Mouse (Mus musculus) midbrain, postnatal 0 days (tissue): ENCODE measurements at regions not wholly inside any gene's neighbourhood (a gene's known extent, or its start where the extent isn't known, plus 50 kb on each side); places are given as distances from the start of the nearest gene placed in this dataset.
"Not testable (repeated sequence)": the region's sequence is repeated elsewhere in the genome, so short reads cannot be mapped to it uniquely, and the experiment has no call there.

ENCODE experiments used
- ATAC-seq: fragments of 200-750 bp; cut with Nextera tagmentation; 2 replicates; pipeline ENCODE4 v1.8.0; 2017; ENCODE audit warnings: moderate number of reproducible peaks, mild to moderate bottlenecking, moderate TSS enrichment, moderate library complexity; ENCODE audit not compliant: low FRiP score
- DNase-seq: peaks from one replicate; pipeline ENCODE4 v3.0.0-alpha.2; 2015; ENCODE audit warnings: low spot score
- H3K27ac ChIP-seq: fragments of 300-500 bp; sonication (generic); 2 replicates; pipeline ENCODE4 v1.5.1; 2014; ENCODE audit warnings: low read depth, mild to moderate bottlenecking, low read length, mixed read lengths
- H3K27me3 ChIP-seq: fragments of 300-500 bp; sonication (generic); 2 replicates; pipeline ENCODE4 v1.6.1; 2014; ENCODE audit warnings: low read length, control low read depth, mixed read lengths; ENCODE audit not compliant: insufficient read depth
- H3K36me3 ChIP-seq: fragments of 300-500 bp; sonication (generic); 2 replicates; pipeline ENCODE4 v1.6.1; 2014; ENCODE audit warnings: low read length, control low read depth, mixed read lengths; ENCODE audit not compliant: insufficient read depth
- H3K4me1 ChIP-seq: fragments of 300-500 bp; sonication (generic); 2 replicates; pipeline ENCODE4 v1.6.1; 2014; ENCODE audit warnings: mild to moderate bottlenecking, control low read depth, antibody characterized with exemption, low read length, mixed read lengths; ENCODE audit not compliant: insufficient read depth
- H3K4me2 ChIP-seq: fragments of 300-500 bp; sonication (generic); 2 replicates; pipeline ENCODE4 v1.6.1; 2014; ENCODE audit warnings: low read depth, mild to moderate bottlenecking, low read length, mixed read lengths; ENCODE audit not compliant: poor library complexity, severe bottlenecking
- H3K4me3 ChIP-seq: fragments of 300-500 bp; sonication (generic); 2 replicates; pipeline ENCODE4 v1.5.1; 2014; ENCODE audit warnings: low read depth, mild to moderate bottlenecking, low read length, moderate library complexity
- H3K9ac ChIP-seq: fragments of 300-500 bp; sonication (generic); replicated peaks from 2 replicates; pipeline ENCODE4 v1.6.1; 2014; ENCODE audit warnings: mild to moderate bottlenecking, low read length, moderate library complexity, mixed read lengths; ENCODE audit not compliant: poor library complexity, severe bottlenecking
- H3K9me3 ChIP-seq: fragments of 300-500 bp; sonication (generic); 2 replicates; pipeline ENCODE4 v1.6.1; 2016; ENCODE audit warnings: low read length, control low read depth
- CTCF ChIP-seq: IDR thresholded peaks from 2 replicates; pipeline ENCODE4 v1.5.1; 2016; ENCODE audit warnings: antibody characterized with exemption, mild to moderate bottlenecking
- WGBS: fragments of 180-500 bp; shearing (Covaris S2); extraction: QIAGEN DNeasy Blood & Tissue Kit; methylation state at CpG from one replicate; pipeline ENCODE4 v1.1.7; 2014; 5-methylcytosine and 5-hydroxymethylcytosine counted together

DNA sequence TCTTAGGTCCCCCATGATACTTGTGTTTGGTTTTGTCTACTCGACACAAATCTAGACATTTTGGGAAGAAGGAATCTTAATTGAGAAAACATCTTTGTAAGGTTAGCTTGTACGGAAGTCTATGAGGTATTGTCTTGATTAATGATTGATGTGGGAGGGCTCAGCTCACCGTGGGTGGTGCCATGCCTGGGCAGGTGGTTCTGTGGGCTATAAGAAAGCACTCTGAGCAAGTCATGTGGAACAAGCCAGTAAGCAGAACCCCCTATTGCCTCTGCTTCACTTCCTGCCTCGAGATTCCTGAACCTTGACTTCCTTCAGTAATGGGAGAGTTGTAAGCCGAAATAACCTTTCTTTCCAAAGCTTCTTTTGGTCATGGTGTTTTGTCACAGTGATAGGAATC is 174.6 kb upstream of the Mpdz start:
- no peaks in the 10 kb centered on the region for H3K27me3 ChIP-seq
- TF ChIP-seq CTCF, result no peak
- DNase-seq (no peak), ATAC-seq (no peak)
- H3K9me3 ChIP-seq, result no peaks in the 10 kb centered on the region
- no peak overlapping the region for H3K9ac ChIP-seq
- H3K4me3 ChIP-seq, result no peak overlapping the region
- no peak overlapping the region for H3K27ac ChIP-seq
- no peak overlapping the region for H3K4me2 ChIP-seq
- WGBS, result 49% methylated on average over 5 of the region's 5 CpGs
- H3K4me1 ChIP-seq, result no peaks in the 10 kb centered on the region
- no peaks in the 10 kb centered on the region for H3K36me3 ChIP-seq

DNA sequence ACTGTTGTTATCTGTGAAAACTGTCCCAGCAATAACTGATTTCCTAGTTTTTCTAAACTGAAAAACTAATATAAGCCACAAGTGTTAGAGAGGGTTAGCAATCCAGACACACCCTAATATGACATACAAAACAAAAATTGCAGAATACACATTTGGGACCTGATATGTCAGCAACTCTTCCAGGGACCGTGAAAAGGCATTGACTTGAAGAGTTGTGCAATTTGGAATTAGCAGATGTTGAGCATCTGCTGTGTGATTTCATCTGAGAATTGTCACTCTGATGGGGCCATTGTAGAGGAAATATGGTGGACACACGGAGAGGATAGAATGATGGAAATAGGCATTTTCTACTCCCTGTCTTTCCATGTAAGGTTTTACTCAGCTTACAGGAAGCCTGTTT is 168.6 kb upstream of the Mpdz start:
- 90% methylated on average over 2 of the region's 2 CpGs for WGBS
- Histone ChIP-seq H3K36me3 (no peaks in the 10 kb centered on the region), H3K4me1 (no peaks in the 10 kb centered on the region), H3K9ac (no peak overlapping the region), H3K4me3 (no peak overlapping the region), H3K27me3 (no peaks in the 10 kb centered on the region), H3K4me2 (no peak overlapping the region), H3K27ac (no peak overlapping the region), H3K9me3 (no peaks in the 10 kb centered on the region)
- no peak for DNase-seq
- no peak for ATAC-seq
- TF ChIP-seq CTCF, result no peak

DNA sequence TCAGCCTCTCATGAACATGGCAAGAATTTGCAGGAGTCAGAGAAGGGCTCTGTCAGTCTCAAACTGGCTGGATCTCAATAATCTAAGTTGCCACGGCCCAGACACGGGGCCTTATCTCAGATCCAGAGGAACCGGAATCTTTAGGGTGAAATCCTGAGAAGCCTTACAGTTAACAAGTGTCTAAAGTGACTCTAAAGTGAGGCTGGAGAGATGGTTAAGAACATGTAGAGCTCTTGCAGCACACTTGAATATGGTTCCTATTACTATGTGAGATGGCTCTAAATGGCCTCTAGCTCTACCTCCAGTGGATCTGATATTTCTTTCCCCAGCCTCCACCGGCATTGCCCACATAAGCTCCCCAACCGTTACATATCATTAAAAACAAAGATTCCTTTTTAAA is 157.8 kb upstream of the Mpdz start:
- Histone ChIP-seq H3K27me3 (no peaks in the 10 kb centered on the region), H3K4me3 (no peak overlapping the region), H3K9ac (no peak overlapping the region), H3K36me3 (no peaks in the 10 kb centered on the region), H3K4me1 (no peaks in the 10 kb centered on the region), H3K4me2 (no peak overlapping the region), H3K27ac (no peak overlapping the region), H3K9me3 (no peaks in the 10 kb centered on the region)
- 97% methylated on average over 5 of the region's 5 CpGs for WGBS
- ATAC-seq (no peak), DNase-seq (no peak)
- no peak for TF ChIP-seq CTCF

DNA sequence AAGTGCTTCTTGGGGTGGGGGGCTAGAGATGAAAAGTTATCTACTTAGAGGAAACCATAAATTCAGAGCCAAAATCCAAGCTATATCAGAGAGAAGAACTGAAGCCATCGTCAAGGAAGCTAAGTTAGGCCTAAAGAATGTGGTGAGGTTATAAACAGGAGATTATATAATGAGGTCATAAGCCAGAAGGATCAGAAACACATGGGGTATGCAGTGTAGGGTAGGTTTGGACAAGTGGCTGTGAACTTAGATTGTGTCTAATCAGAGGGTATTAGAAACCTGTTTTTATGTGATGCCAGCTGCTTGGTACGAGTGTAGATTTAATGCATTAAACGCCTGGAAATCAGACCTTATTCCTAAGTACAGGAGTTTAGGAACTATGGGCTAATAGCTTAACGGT is 154.8 kb upstream of the Mpdz start:
- TF ChIP-seq CTCF, result no peak
- 83% methylated on average over 4 of the region's 4 CpGs for WGBS
- no peak overlapping the region for H3K4me2 ChIP-seq
- no peak overlapping the region for H3K27ac ChIP-seq
- H3K27me3 ChIP-seq, result no peaks in the 10 kb centered on the region
- no peak overlapping the region for H3K9ac ChIP-seq
- no peaks in the 10 kb centered on the region for H3K36me3 ChIP-seq
- no peak for ATAC-seq
- no peaks in the 10 kb centered on the region for H3K9me3 ChIP-seq
- DNase-seq, result no peak
- no peak overlapping the region for H3K4me3 ChIP-seq
- no peaks in the 10 kb centered on the region for H3K4me1 ChIP-seq

DNA sequence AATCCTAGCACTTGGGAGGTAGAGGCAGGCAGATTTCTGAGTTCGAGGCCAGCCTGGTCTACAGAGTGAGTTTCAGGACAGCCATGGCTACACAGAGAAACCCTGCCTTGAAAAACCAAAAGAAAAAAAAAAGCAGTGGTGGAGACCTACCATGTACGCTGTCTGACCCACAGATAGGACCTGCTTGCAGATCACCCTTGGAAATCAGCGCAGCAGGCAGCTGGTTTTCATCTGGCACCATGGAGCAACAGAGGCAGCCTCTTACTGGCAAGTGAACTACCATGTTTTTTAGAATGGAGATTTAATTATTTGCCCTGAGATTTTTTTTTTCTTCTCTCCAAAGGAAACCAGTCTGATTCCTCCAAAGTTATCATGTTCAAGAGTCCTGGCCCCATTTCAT is 150.8 kb upstream of the Mpdz start:
- H3K4me3 ChIP-seq, ATAC-seq, H3K27ac ChIP-seq, H3K36me3 ChIP-seq, H3K27me3 ChIP-seq, H3K9ac ChIP-seq, H3K9me3 ChIP-seq, H3K4me1 ChIP-seq, DNase-seq, H3K4me2 ChIP-seq: not testable (repeated sequence)
- WGBS, result 92% methylated on average over 3 of the region's 3 CpGs

DNA sequence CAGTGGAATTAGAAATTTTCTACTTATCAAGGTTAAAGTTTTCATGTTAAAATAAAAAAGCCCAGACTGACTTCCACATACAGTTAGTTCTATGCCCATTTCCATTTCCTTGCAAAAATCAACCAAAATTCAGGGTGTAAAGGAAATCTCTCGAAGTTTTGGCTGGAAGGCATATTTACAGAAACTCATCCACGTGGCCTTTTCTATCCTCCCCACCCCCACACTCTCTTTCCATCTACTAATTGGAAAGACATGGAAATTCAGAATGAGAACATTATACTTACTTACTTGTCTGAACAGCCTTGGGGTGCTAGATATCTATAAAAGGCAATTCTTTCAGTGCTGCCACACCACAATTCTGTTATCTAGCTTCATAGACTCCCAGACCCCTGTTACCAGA is 139.9 kb upstream of the Mpdz start:
- no peaks in the 10 kb centered on the region for H3K9me3 ChIP-seq
- DNase-seq (no peak), ATAC-seq (no peak)
- no peaks in the 10 kb centered on the region for H3K27me3 ChIP-seq
- H3K4me3 ChIP-seq, result no peak overlapping the region
- no peak; the same call in 1 of the 2 replicates for TF ChIP-seq CTCF
- H3K4me1 ChIP-seq, result no peaks in the 10 kb centered on the region; the same call in 1 of the 2 replicates
- H3K36me3 ChIP-seq, result no peaks in the 10 kb centered on the region
- 34% methylated on average over 2 of the region's 2 CpGs for WGBS
- no peak overlapping the region for H3K4me2 ChIP-seq
- no peak overlapping the region for H3K27ac ChIP-seq
- no peak overlapping the region for H3K9ac ChIP-seq

DNA sequence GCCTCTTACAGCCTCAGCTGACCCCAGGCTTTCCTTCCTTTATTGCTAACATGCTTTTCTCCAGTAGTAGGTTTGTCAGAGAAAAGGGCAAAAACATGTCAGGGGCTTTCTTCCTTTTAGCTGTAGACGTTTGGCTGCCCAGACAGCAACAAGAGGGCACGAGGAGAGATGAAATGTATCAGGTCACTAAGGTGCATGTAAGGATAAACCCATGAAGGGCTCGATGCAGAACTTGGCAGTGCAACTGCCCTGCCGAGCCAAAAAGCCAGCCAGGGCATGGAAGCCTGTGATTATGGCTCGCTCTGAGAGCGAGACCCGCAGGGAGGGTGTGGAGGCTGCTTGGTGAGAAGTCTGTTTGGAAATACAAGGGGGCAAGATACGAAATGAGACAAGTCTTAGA is 137.9 kb upstream of the Mpdz start:
- no peak overlapping the region for H3K27ac ChIP-seq
- H3K9ac ChIP-seq, result no peak overlapping the region
- no peak overlapping the region for H3K4me2 ChIP-seq
- TF ChIP-seq CTCF, result no peak
- peak; percentile 65 for DNase-seq
- no peak for ATAC-seq
- 56% methylated on average over 8 of the region's 8 CpGs for WGBS
- H3K4me1 ChIP-seq, result no peaks in the 10 kb centered on the region; the same call in 1 of the 2 replicates
- no peaks in the 10 kb centered on the region for H3K9me3 ChIP-seq
- H3K36me3 ChIP-seq, result no peaks in the 10 kb centered on the region
- no peak overlapping the region for H3K4me3 ChIP-seq
- H3K27me3 ChIP-seq, result no peaks in the 10 kb centered on the region
